8 mouse cellular contexts compared by ENCODE assay signal in the genomic region with DNA sequence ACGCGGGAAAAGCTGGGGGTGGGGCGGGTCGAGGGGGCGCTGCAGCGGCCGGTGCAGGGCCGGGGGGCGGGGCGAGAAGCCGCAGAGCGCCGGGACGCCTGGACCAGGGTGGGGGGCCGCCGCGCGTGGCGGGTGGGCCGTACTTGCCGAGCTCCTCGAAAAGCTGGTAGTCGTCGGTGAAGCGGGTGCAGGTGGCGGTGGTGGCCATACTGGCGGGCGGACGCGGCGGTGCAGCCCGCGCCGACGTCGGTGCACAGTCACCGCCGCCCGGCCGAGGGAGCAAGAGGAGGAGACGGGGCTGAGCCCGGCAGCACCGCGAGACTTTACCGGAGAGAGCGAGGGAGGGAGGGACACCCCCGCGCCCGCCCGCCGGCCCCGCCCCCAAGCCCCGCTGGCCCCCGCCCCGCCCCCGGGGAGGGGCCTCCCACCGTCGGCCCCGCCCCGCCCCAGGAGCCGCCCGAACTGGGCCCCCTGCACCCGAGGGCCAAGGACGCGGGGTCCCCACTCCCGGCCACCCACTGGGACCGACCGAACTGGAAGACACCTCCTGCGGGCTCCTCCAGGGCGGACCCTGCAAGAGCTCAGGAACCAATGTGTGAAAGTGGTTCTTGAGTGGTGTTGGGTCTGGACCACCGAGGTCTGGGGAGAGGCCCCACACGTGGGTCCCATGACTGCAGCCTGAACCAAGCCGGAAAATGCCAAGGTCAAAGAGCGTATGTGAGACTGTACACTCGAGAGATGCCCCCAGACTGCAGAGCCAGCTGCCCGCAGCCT. TPM values are rescaled to one million over a fixed set of nuclear protein-coding genes. Genes with fewer than 3 reads are reported as not detected.
DNase-seq lines count a peak whose midpoint lies in the region; ATAC-seq lines count a peak whose summit lies in the region.

A gene (minus strand): TSS at position 331 of the 774 bp plus-strand sequence.

- ATAC-seq in embryonic facial prominence, embryonic 12.5 days (ENCODE audit: insufficient number of reproducible peaks, insufficient read depth, low FRiP score, low TSS enrichment) = peak; percentile 80
- peak; percentile 89 for ATAC-seq in kidney, embryonic 14.5 days (ENCODE audit: low FRiP score, low TSS enrichment)
- ATAC-seq in liver, embryonic 13.5 days (ENCODE audit: low read depth) = peak; percentile 93
- peak; percentile 90 for ATAC-seq in stomach, embryonic 14.5 days (ENCODE audit: insufficient number of reproducible peaks, insufficient read depth, low FRiP score, low read depth)

- DNase-seq in A20 (ENCODE audit: low read depth, low spot score) = peak; percentile 91
- DNase-seq in adrenal gland, postnatal 25 days = peak; percentile 90
- peak; percentile 84 to 85 for DNase-seq in heart, adult 9 months (ENCODE audit: low spot score in 2 of 2)
- peak; percentile 81 for DNase-seq in liver, embryonic 13.5 days
- DNase-seq in natural killer cell, adult 2 months (ENCODE audit: low spot score in 2 of 2) = peak; percentile 73 to 83

- H3K4me3 ChIP-seq in embryonic facial prominence, embryonic 12.5 days = peak within 1 kb of the TSS; percentile 89
- peak within 1 kb of the TSS; percentile 89 for H3K4me3 ChIP-seq in kidney, embryonic 14.5 days (ENCODE audit: low read length)
- peak within 1 kb of the TSS; percentile 87 for H3K4me3 ChIP-seq in liver, embryonic 13.5 days (replicated peaks)
- peak within 1 kb of the TSS; percentile 85 for H3K4me3 ChIP-seq in stomach, embryonic 14.5 days (ENCODE audit: low read depth, low read length)

- H3K36me3 ChIP-seq in embryonic facial prominence, embryonic 12.5 days = peaks cover 28% of the 10 kb centered on the region
- peaks cover 25% of the 10 kb centered on the region for H3K36me3 ChIP-seq in kidney, embryonic 14.5 days (ENCODE audit: control insufficient read depth, insufficient read depth, low read length)
- H3K36me3 ChIP-seq in liver, embryonic 13.5 days = peaks cover 9% of the 10 kb centered on the region
- H3K36me3 ChIP-seq in stomach, embryonic 14.5 days (ENCODE audit: control insufficient read depth, insufficient read depth, low read length) = peaks cover 20% of the 10 kb centered on the region

- H3K27ac ChIP-seq in embryonic facial prominence, embryonic 12.5 days = peak within 1 kb of the TSS; percentile 87
- H3K27ac ChIP-seq in kidney, embryonic 14.5 days (ENCODE audit: low read depth, low read length) = peak within 1 kb of the TSS; percentile 59
- H3K27ac ChIP-seq in liver, embryonic 13.5 days = peak within 1 kb of the TSS; percentile 55
- peak within 1 kb of the TSS; percentile 58; the same call in 1 of the 2 replicates for H3K27ac ChIP-seq in stomach, embryonic 14.5 days (ENCODE audit: low read length)

- WGBS in embryonic facial prominence, embryonic 12.5 days = under 1% methylated on average over 59 of the region's 76 CpGs
- WGBS in kidney, embryonic 14.5 days = 1% methylated on average over 45 of the region's 76 CpGs
- 1% methylated on average over 36 of the region's 76 CpGs for WGBS in liver, embryonic 13.5 days (ENCODE audit: insufficient replicate concordance)
- under 1% methylated on average over 43 of the region's 76 CpGs for WGBS in stomach, embryonic 14.5 days

- H3K27me3 ChIP-seq in embryonic facial prominence, embryonic 12.5 days = no peaks in the 10 kb centered on the region
- no peaks in the 10 kb centered on the region for H3K27me3 ChIP-seq in kidney, embryonic 14.5 days (ENCODE audit: control insufficient read depth, insufficient read depth, low read length)
- 0 out of 2 replicates have a peak, but pooled peaks cover 4% of the 10 kb centered on the region for H3K27me3 ChIP-seq in liver, embryonic 13.5 days
- no peaks in the 10 kb centered on the region for H3K27me3 ChIP-seq in stomach, embryonic 14.5 days (ENCODE audit: control insufficient read depth, insufficient read depth, low read length)

- peak within 1 kb of the TSS; percentile 87 for H3K9ac ChIP-seq in embryonic facial prominence, embryonic 12.5 days
- peak within 1 kb of the TSS; percentile 83 for H3K9ac ChIP-seq in kidney, embryonic 14.5 days (ENCODE audit: low read depth, low read length)
- peak within 1 kb of the TSS; percentile 81 for H3K9ac ChIP-seq in liver, embryonic 13.5 days
- peak within 1 kb of the TSS; percentile 73 for H3K9ac ChIP-seq in stomach, embryonic 14.5 days (replicated peaks; ENCODE audit: low read depth, low read length)

- no peaks in the 10 kb centered on the region for H3K9me3 ChIP-seq in embryonic facial prominence, embryonic 12.5 days
- no peaks in the 10 kb centered on the region for H3K9me3 ChIP-seq in kidney, embryonic 14.5 days (ENCODE audit: control insufficient read depth, low read length)
- no peaks in the 10 kb centered on the region for H3K9me3 ChIP-seq in liver, embryonic 13.5 days (replicated peaks)
- H3K9me3 ChIP-seq in stomach, embryonic 14.5 days (ENCODE audit: control insufficient read depth, low read depth, low read length) = no peaks in the 10 kb centered on the region

- H3K4me1 ChIP-seq in embryonic facial prominence, embryonic 12.5 days = peaks cover 37% of the 10 kb centered on the region
- peaks cover 6% of the 10 kb centered on the region; the same call in 1 of the 2 replicates for H3K4me1 ChIP-seq in kidney, embryonic 14.5 days (ENCODE audit: control insufficient read depth, insufficient read depth, low read length)
- peaks cover 35% of the 10 kb centered on the region for H3K4me1 ChIP-seq in liver, embryonic 13.5 days (replicated peaks)
- H3K4me1 ChIP-seq in stomach, embryonic 14.5 days (ENCODE audit: control insufficient read depth, insufficient read depth, low read length) = peaks cover 13% of the 10 kb centered on the region

- H3K4me2 ChIP-seq in embryonic facial prominence, embryonic 12.5 days (replicated peaks) = peak within 1 kb of the TSS; percentile 90
- H3K4me2 ChIP-seq in kidney, embryonic 14.5 days (replicated peaks; ENCODE audit: low read depth, low read length) = peak within 1 kb of the TSS; percentile 89
- peak within 1 kb of the TSS; percentile 97 for H3K4me2 ChIP-seq in liver, embryonic 13.5 days
- peak within 1 kb of the TSS; percentile 94 for H3K4me2 ChIP-seq in stomach, embryonic 14.5 days (replicated peaks; ENCODE audit: low read depth, low read length)

RNA-seq across cellular contexts. Expression of the gene that starts here (rescaled TPM):
- total RNA-seq in adrenal gland, postnatal 25 days (2021) = 49.0 and 62.6 TPM in 2 replicates
- polyA plus RNA-seq in embryonic facial prominence, embryonic 12.5 days (2016; fragmentation: Nextera tagmentation; extraction: Ambion mirVana) = 68.7 and 76.5 TPM in 2 replicates
- polyA plus RNA-seq in kidney, embryonic 14.5 days (2014; fragmentation: Nextera tagmentation; extraction: Ambion mirVana) = 33.6 and 50.2 TPM in 2 replicates
- polyA plus RNA-seq in liver, embryonic 13.5 days (2015; fragmentation: Nextera tagmentation; extraction: Ambion mirVana) = 10.6 and 10.7 TPM in 2 replicates
- 46.6 and 53.6 TPM in 2 replicates for polyA plus RNA-seq in stomach, embryonic 14.5 days (2014; fragmentation: Nextera tagmentation; extraction: Ambion mirVana)

Comparison
In these comparisons a context has a peak if more than half of its experiments do, and no peak if none do; other contexts are left out.
1. Peak in every context shown above with its lines: DNase-seq, ATAC-seq, H3K4me3 ChIP-seq and H3K27ac ChIP-seq.